Mouse (Mus musculus) cerebellum, adult 2 months (tissue): Measurements from ENCODE around the gene Daxx.

Experiments
- CTCF ChIP-seq: fragments of 200-500 bp; IDR thresholded peaks from 2 replicates; pipeline ENCODE4 v1.5.1; 2011; ENCODE audit warnings: low read depth, mild to moderate bottlenecking, control low read depth, low read length, moderate library complexity, borderline replicate concordance; ENCODE audit not compliant: insufficient read depth
- POLR2A ChIP-seq: fragments of 200-500 bp; IDR thresholded peaks from 2 replicates; pipeline ENCODE4 v1.6.1; 2011; ENCODE audit warnings: low read length, control low read depth, borderline replicate concordance; ENCODE audit not compliant: insufficient read depth

GRCm38 (mm10) chr17:33917656-33918292 is 8.6 kb downstream of the Daxx start:
- TF ChIP-seq CTCF (no peak), POLR2A (no peak)
